Mouse (Mus musculus) adrenal gland, postnatal 10 days (tissue): Measurements from ENCODE around the gene Zfp180. TPM values are rescaled to one million over a fixed set of nuclear protein-coding genes. Genes with fewer than 3 reads are reported as not detected.

Experiments used
- total RNA-seq, 2 experiments: library from RNA; stranded (reverse); gene quantifications; 2 replicates each; pipeline ENCODE4 v1.2.3; 2021

Gene Zfp180
- total RNA-seq, 2 experiments from 2014 or later, result 15.2 to 17.3 TPM

Other genes with a start within 250 kb of the Zfp180 start
- not detected for gene Vmn1r176, start 244.6 kb upstream of the Zfp180 start, total RNA-seq
- not detected for gene Vmn1r177, start 215.5 kb upstream of the Zfp180 start, total RNA-seq
- gene Vmn1r178, start 189.9 kb upstream of the Zfp180 start, total RNA-seq, result not detected
- not detected for gene Vmn1r179, start 154.9 kb upstream of the Zfp180 start, total RNA-seq
- gene Vmn1r180, start 131.3 kb upstream of the Zfp180 start, total RNA-seq, result not detected
- gene Vmn1r181, start 107.3 kb upstream of the Zfp180 start, total RNA-seq, result not detected
- not detected for gene V1rd19, start 80.2 kb upstream of the Zfp180 start, total RNA-seq
- not detected for gene Vmn1r183, start 28.7 kb upstream of the Zfp180 start, total RNA-seq
- gene Zfp112, start 30.4 kb downstream of the Zfp180 start, total RNA-seq, result 1 to 10 TPM; 2.3 to 4.8 TPM
- gene Zfp235, start 52.2 kb downstream of the Zfp180 start, total RNA-seq, result 1 to 10 TPM; 7.2 to 9.9 TPM
- gene Zfp114, start 93.1 kb downstream of the Zfp180 start, total RNA-seq, result under 1 TPM; 0.61 to 0.69 TPM
- gene Zfp111, start 129.5 kb downstream of the Zfp180 start, total RNA-seq, result 10 to 100 TPM in 1 of 2 experiments, 1 to 10 TPM in 1; 9.1 to 11.1 TPM
- 1 to 10 TPM; 2.5 to 2.8 TPM for gene Zfp109, start 155.6 kb downstream of the Zfp180 start, total RNA-seq
- gene Zfp108, start 172.9 kb downstream of the Zfp180 start, total RNA-seq, result 1 to 10 TPM; 2.0 to 3.5 TPM
- 1 to 10 TPM; 4.1 to 4.8 TPM for gene Zfp93, start 188.5 kb downstream of the Zfp180 start, total RNA-seq
- gene Zfp61, start 219.3 kb downstream of the Zfp180 start, total RNA-seq, result 10 to 100 TPM in 1 of 2 experiments, 1 to 10 TPM in 1; 5.8 to 12.1 TPM
- gene Zfp94, start 234.7 kb downstream of the Zfp180 start, total RNA-seq, result 1 to 10 TPM; 2.7 to 6.4 TPM